Mouse (Mus musculus): Measurements from ENCODE around the gene Pou2f3. TPM values are rescaled to one million over a fixed set of nuclear protein-coding genes. Genes with fewer than 3 reads are reported as not detected.
"Not testable (repeated sequence)": the region's sequence is repeated elsewhere in the genome, so short reads cannot be mapped to it uniquely, and the experiment has no call there.

The Pou2f3 gene
- polyA plus RNA-seq, 1 experiment from 2014 or later = not detected

- no peaks in the 10 kb centered on the region; the same call in 1 of the 2 replicates for H3K4me1 ChIP-seq (ENCODE audit: control insufficient read depth, insufficient read depth, low read length)
- no peaks in the 10 kb centered on the region for H3K27me3 ChIP-seq (ENCODE audit: control insufficient read depth, insufficient read depth, low read length)
- H3K27ac ChIP-seq (ENCODE audit: low read depth, low read length) = no peak overlapping the region
- no peak overlapping the region for H3K9ac ChIP-seq (ENCODE audit: low read length)
- DNase-seq (ENCODE audit: low spot score) = no peak
- no peak overlapping the region for H3K4me2 ChIP-seq (ENCODE audit: low read depth)
- no peak for ATAC-seq (ENCODE audit: insufficient read depth, low FRiP score, low TSS enrichment)
- no peaks in the 10 kb centered on the region for H3K9me3 ChIP-seq (ENCODE audit: control insufficient read depth, low read length)
- 83% methylated on average over 3 of the region's 3 CpGs for WGBS
- H3K36me3 ChIP-seq (ENCODE audit: control insufficient read depth, insufficient read depth, low read length) = no peaks in the 10 kb centered on the region
- no peak overlapping the region for H3K4me3 ChIP-seq (ENCODE audit: low read depth, low read length)
Measured at GRCm38 (mm10) chr9:43133525-43133924, 76.6 kb downstream of the Pou2f3 start.

- ATAC-seq (ENCODE audit: insufficient read depth, low FRiP score, low TSS enrichment) (no peak), DNase-seq (ENCODE audit: low spot score) (no peak)
- Histone ChIP-seq H3K4me1 (ENCODE audit: control insufficient read depth, insufficient read depth, low read length) (no peaks in the 10 kb centered on the region; the same call in 1 of the 2 replicates), H3K4me3 (ENCODE audit: low read depth, low read length) (no peak overlapping the region), H3K9ac (ENCODE audit: low read length) (no peak overlapping the region), H3K4me2 (ENCODE audit: low read depth) (no peak overlapping the region), H3K36me3 (ENCODE audit: control insufficient read depth, insufficient read depth, low read length) (no peaks in the 10 kb centered on the region), H3K27me3 (ENCODE audit: control insufficient read depth, insufficient read depth, low read length) (no peaks in the 10 kb centered on the region), H3K9me3 (ENCODE audit: control insufficient read depth, low read length) (no peaks in the 10 kb centered on the region), H3K27ac (ENCODE audit: low read depth, low read length) (no peak overlapping the region)
- WGBS = 20% methylated on average over 4 of the region's 4 CpGs
Measured at GRCm38 (mm10) chr9:43132380-43132779, 77.8 kb downstream of the Pou2f3 start.

- Histone ChIP-seq H3K4me1 (ENCODE audit: control insufficient read depth, insufficient read depth, low read length) (no peaks in the 10 kb centered on the region; the same call in 1 of the 2 replicates), H3K9me3 (ENCODE audit: control insufficient read depth, low read length) (no peaks in the 10 kb centered on the region), H3K9ac (ENCODE audit: low read length) (no peak overlapping the region), H3K4me2 (ENCODE audit: low read depth) (no peak overlapping the region), H3K27ac (ENCODE audit: low read depth, low read length) (no peak overlapping the region), H3K4me3 (ENCODE audit: low read depth, low read length) (no peak overlapping the region), H3K36me3 (ENCODE audit: control insufficient read depth, insufficient read depth, low read length) (no peaks in the 10 kb centered on the region), H3K27me3 (ENCODE audit: control insufficient read depth, insufficient read depth, low read length) (no peaks in the 10 kb centered on the region)
- no peak for ATAC-seq (ENCODE audit: insufficient read depth, low FRiP score, low TSS enrichment)
- DNase-seq (ENCODE audit: low spot score) = no peak
- 72% methylated on average over 5 of the region's 5 CpGs for WGBS
Measured at GRCm38 (mm10) chr9:43131940-43132339, 78.2 kb downstream of the Pou2f3 start.

DNA sequence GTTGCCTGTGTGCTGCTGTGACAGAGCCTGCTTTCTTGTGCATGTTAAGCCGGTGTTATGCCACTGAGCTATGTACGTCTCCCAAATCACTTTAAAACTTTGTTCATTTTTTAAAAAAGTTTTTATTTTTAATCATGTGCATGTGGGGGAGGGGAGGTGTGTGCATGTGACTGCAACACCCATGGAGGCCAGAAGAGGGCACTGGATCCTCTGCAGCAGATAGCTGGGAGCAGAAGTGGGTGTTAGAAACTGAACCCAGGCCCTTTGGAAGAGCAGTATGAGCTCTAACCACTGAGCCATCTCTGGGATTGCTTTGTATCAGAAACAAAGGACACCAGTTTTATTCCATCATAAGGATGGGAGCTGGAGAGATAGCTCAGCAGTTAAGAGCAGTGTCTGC is 79.5 kb downstream of the Pou2f3 start:
- no peak overlapping the region for H3K9ac ChIP-seq (ENCODE audit: low read length)
- DNase-seq (ENCODE audit: low spot score) (no peak), ATAC-seq (ENCODE audit: insufficient read depth, low FRiP score, low TSS enrichment) (no peak)
- H3K4me1 ChIP-seq (ENCODE audit: control insufficient read depth, insufficient read depth, low read length) = no peaks in the 10 kb centered on the region; the same call in 1 of the 2 replicates
- no peaks in the 10 kb centered on the region for H3K36me3 ChIP-seq (ENCODE audit: control insufficient read depth, insufficient read depth, low read length)
- no peak overlapping the region for H3K27ac ChIP-seq (ENCODE audit: low read depth, low read length)
- H3K4me2 ChIP-seq (ENCODE audit: low read depth) = no peak overlapping the region
- no peak overlapping the region for H3K4me3 ChIP-seq (ENCODE audit: low read depth, low read length)
- no peaks in the 10 kb centered on the region for H3K27me3 ChIP-seq (ENCODE audit: control insufficient read depth, insufficient read depth, low read length)
- no peaks in the 10 kb centered on the region for H3K9me3 ChIP-seq (ENCODE audit: control insufficient read depth, low read length)
- WGBS = 89% methylated on average over 2 of the region's 2 CpGs

DNA sequence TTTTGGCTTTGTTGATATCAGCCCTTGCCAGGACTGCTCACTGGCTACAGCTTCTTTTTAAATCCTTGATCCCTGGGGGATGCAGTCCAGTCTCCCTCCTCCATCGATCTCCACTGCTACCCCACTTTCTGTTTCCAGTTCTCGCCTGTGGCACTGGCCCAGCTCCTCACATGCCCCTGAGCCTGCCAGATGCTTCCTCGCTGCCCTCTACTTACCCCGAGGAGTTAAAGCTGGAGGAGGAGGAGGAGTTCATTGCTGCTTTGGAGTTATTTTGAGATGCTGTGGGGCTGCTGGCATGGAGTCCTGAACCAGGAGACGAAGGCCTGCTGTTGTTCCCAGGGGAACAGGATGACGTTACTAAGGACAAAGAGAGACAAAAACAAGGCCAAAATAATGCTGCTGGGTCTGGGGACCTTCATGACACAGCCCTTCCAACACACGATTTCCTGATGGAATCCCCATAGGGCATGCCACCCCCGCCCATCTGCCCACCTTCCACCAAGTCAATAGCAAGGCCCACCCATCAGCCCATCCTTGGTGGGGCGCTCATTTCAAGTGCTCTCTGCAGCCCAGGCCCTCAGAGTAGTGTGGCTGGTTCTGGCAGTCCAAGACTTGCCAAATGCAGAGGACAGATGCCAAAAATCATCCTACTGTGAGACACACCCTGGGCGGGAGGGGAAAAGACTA is 82.9 kb downstream of the Pou2f3 start:
- ATAC-seq (ENCODE audit: insufficient read depth, low FRiP score, low TSS enrichment) (no peak), DNase-seq (ENCODE audit: low spot score) (no peak)
- no peak overlapping the region for H3K4me3 ChIP-seq (ENCODE audit: low read depth, low read length)
- no peak overlapping the region for H3K4me2 ChIP-seq (ENCODE audit: low read depth)
- no peaks in the 10 kb centered on the region; the same call in 1 of the 2 replicates for H3K4me1 ChIP-seq (ENCODE audit: control insufficient read depth, insufficient read depth, low read length)
- no peak overlapping the region for H3K27ac ChIP-seq (ENCODE audit: low read depth, low read length)
- H3K9me3 ChIP-seq (ENCODE audit: control insufficient read depth, low read length) = no peaks in the 10 kb centered on the region
- H3K9ac ChIP-seq (ENCODE audit: low read length) = no peak overlapping the region
- H3K36me3 ChIP-seq (ENCODE audit: control insufficient read depth, insufficient read depth, low read length) = no peaks in the 10 kb centered on the region
- H3K27me3 ChIP-seq (ENCODE audit: control insufficient read depth, insufficient read depth, low read length) = no peaks in the 10 kb centered on the region
- 74% methylated on average over 10 of the region's 10 CpGs for WGBS

- no peaks in the 10 kb centered on the region for H3K36me3 ChIP-seq (ENCODE audit: control insufficient read depth, insufficient read depth, low read length)
- no peak overlapping the region for H3K27ac ChIP-seq (ENCODE audit: low read depth, low read length)
- no peaks in the 10 kb centered on the region for H3K4me1 ChIP-seq (ENCODE audit: control insufficient read depth, insufficient read depth, low read length)
- H3K9ac ChIP-seq (ENCODE audit: low read length) = no peak overlapping the region
- H3K4me3 ChIP-seq (ENCODE audit: low read depth, low read length) = no peak overlapping the region
- WGBS = 48% methylated on average over 1 of the region's 1 CpGs
- H3K9me3 ChIP-seq (ENCODE audit: control insufficient read depth, low read length) = no peaks in the 10 kb centered on the region
- ATAC-seq (ENCODE audit: insufficient read depth, low FRiP score, low TSS enrichment) (no peak), DNase-seq (ENCODE audit: low spot score) (no peak)
- H3K27me3 ChIP-seq (ENCODE audit: control insufficient read depth, insufficient read depth, low read length) = no peaks in the 10 kb centered on the region
- no peak overlapping the region for H3K4me2 ChIP-seq (ENCODE audit: low read depth)
Measured at GRCm38 (mm10) chr9:43122379-43122778, 87.8 kb downstream of the Pou2f3 start.

- not testable (repeated sequence) for H3K4me1 ChIP-seq (ENCODE audit: control insufficient read depth, insufficient read depth, low read length); H3K27me3 ChIP-seq (ENCODE audit: control insufficient read depth, insufficient read depth, low read length); H3K36me3 ChIP-seq (ENCODE audit: control insufficient read depth, insufficient read depth, low read length); H3K9ac ChIP-seq (ENCODE audit: low read length); H3K9me3 ChIP-seq (ENCODE audit: control insufficient read depth, low read length); DNase-seq (ENCODE audit: low spot score); H3K4me3 ChIP-seq (ENCODE audit: low read depth, low read length); H3K27ac ChIP-seq (ENCODE audit: low read depth, low read length); ATAC-seq (ENCODE audit: insufficient read depth, low FRiP score, low TSS enrichment); H3K4me2 ChIP-seq (ENCODE audit: low read depth)
- 93% methylated on average over 2 of the region's 2 CpGs for WGBS
Measured at GRCm38 (mm10) chr9:43121948-43122347, 88.2 kb downstream of the Pou2f3 start.

DNA sequence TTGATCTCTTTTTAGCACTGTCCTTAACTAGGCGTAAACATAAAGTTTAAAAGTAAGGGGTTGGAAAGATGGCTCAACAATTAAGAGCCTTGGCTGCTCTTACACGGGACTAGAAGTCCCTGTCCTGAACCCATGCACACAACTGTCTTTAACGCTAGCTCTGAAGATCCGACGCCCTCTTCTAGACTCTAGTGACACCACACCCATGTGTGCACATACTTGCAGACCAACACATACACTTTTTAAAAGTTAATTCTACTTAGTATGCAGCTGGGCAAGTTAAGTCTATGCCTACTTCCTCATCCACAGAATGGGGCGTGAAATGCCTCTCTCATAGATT is 93.2 kb downstream of the Pou2f3 start:
- ATAC-seq (ENCODE audit: insufficient read depth, low FRiP score, low TSS enrichment) (no peak), DNase-seq (ENCODE audit: low spot score) (no peak)
- Histone ChIP-seq H3K9ac (ENCODE audit: low read length) (no peak overlapping the region), H3K27ac (ENCODE audit: low read depth, low read length) (no peak overlapping the region), H3K9me3 (ENCODE audit: control insufficient read depth, low read length) (no peaks in the 10 kb centered on the region), H3K36me3 (ENCODE audit: control insufficient read depth, insufficient read depth, low read length) (no peaks in the 10 kb centered on the region), H3K4me1 (ENCODE audit: control insufficient read depth, insufficient read depth, low read length) (0 out of 2 replicates have a peak, but pooled peaks cover 3% of the 10 kb centered on the region), H3K4me2 (ENCODE audit: low read depth) (no peak overlapping the region), H3K27me3 (ENCODE audit: control insufficient read depth, insufficient read depth, low read length) (no peaks in the 10 kb centered on the region), H3K4me3 (ENCODE audit: low read depth, low read length) (no peak overlapping the region)
- 83% methylated on average over 6 of the region's 6 CpGs for WGBS
